Mouse (Mus musculus) left cerebral cortex, adult 18-20 months (tissue): ENCODE measurements at regions not wholly inside any gene's neighbourhood (a gene's known extent, or its start where the extent isn't known, plus 50 kb on each side); places are given as distances from the start of the nearest gene placed in this dataset.

ENCODE experiments used
- DNase-seq, 2 experiments: peaks; one replicate each; pipeline ENCODE4 v3.0.0; 2021 to 2022; ENCODE audit warnings: low spot score in 2 of 2, mixed read lengths in 1 of 2

- no peak for DNase-seq
These were observed 285.1 kb downstream of the Lyplal1 start for GRCm38 (mm10) chr1:185832059-185832458.

DNA sequence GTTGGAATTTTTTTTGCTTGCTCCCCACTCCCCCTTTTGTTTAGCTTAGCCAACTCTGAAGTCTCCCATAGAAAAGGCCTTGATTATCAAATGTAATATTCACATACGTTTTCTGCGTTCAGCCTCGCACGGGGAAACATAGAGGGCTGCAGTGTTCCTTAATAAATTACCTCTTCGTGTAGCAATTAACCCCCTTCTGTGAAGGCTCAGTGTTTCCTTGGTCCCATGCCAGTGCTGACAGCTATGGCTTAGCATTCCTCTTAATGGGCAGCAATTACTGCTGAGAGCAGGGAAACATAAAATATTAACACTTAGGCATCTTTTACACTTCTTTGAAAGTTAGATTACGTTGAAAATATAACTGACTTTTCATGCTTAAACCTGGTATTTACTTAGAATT is 282.9 kb downstream of the Lyplal1 start:
- no peak for DNase-seq

DNA sequence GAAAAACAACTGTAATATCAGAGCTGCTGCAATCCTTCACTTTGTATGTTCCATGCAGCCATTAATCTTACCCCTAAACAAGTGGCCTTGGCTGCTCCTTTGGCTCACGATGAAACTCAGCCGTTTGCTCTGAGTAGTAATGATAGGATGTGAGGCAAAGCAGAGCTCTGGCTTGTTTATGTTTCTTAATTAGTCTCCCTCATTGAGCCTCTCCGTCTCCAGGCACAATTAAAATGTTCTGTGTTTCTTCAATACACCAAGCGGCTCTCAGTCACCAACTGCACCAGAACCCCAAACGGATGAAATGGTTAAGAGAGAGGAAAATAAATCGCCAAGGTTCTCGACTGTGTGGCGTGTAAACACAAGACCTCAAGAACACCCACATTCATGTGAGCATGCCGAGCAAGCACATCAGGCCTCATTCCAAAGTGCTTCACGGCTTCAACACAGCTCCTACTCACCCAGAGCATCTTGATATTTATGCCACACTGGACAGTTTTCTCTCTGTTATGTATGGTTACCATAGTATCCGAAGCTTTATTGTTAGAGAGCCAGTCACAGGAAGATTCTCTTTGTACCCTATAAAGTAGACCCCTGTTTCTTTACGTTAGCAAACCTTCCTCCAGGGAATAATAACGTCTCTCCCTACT is 280.4 kb downstream of the Lyplal1 start:
- peak in 1 of 2 experiments; percentile 12 for DNase-seq

- DNase-seq = peak; percentile 34 to 37
These were observed 274.6 kb downstream of the Lyplal1 start for GRCm38 (mm10) chr1:185842481-185842880.

GRCm38 (mm10) chr1:185847161-185847560 is 269.9 kb downstream of the Lyplal1 start:
- DNase-seq = peak in 1 of 2 experiments; percentile 24

DNA sequence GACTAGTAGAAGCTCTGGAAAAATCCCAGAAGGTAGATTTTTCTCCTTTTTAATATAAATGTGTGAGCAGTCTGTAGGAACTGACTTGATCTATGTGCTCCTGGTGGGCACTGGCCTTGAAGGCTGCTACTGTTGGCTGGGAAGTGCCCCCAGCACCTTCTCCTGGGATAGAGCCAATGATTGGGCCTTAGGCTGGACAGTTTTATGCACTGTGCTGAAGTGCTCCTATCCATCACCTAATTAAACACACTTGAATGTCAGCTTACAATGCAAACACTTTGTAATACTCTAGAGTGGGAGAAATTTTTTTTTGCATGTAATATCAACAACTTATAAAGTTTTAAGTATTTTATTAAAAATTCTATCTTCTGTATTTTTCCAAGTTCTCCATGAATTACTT is 266.5 kb downstream of the Lyplal1 start:
- no peak for DNase-seq

- DNase-seq = no peak
These were observed 265.7 kb downstream of the Lyplal1 start for GRCm38 (mm10) chr1:185851262-185851893.

GRCm38 (mm10) chr1:185861692-185862091 is 255.4 kb downstream of the Lyplal1 start:
- no peak for DNase-seq

- DNase-seq = no peak
These were observed 251.2 kb downstream of the Lyplal1 start for GRCm38 (mm10) chr1:185865945-185866344.

DNA sequence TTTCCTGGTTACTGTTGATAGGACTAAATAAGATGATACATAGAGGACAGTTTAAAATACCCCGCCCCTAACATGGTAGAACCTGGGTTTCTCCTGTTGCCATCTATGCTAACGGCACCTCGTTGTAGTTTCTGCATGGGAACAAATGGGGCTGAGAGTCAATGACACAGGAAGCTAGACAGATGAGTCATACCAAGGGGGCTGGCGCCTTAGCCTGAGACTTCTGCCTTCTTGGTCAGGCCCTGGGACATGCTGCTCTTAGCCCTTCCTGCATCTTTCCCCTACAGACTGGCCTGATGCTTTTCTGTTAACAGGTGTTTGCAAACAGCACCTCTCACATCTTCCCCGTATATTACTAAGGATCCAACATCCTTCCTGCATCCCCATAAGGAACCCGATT is 250.5 kb downstream of the Lyplal1 start:
- DNase-seq = no peak

- DNase-seq = no peak
These were observed 250.1 kb downstream of the Lyplal1 start for GRCm38 (mm10) chr1:185867018-185867417.

- DNase-seq = no peak
These were observed 248.4 kb downstream of the Lyplal1 start for GRCm38 (mm10) chr1:185868721-185869120.

DNA sequence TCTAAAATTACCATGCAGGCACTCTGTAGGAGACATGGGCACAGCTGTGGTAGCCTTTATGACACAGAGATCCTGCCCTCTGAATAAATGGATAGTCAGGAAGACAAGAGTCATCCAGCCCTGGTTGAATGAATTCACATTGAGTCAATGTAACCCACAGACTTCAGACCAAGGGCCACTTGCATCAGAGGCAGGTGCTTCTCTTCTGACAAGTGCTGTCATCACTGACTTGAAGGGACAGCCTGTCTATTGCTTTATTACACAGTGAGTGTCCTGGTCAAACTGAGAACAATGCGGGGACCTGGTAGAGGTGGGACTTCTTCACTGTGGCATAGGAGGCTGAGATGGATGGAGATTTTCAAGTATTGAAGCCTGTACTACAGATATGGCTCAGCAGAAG is 230.1 kb downstream of the Lyplal1 start:
- DNase-seq = no peak

DNA sequence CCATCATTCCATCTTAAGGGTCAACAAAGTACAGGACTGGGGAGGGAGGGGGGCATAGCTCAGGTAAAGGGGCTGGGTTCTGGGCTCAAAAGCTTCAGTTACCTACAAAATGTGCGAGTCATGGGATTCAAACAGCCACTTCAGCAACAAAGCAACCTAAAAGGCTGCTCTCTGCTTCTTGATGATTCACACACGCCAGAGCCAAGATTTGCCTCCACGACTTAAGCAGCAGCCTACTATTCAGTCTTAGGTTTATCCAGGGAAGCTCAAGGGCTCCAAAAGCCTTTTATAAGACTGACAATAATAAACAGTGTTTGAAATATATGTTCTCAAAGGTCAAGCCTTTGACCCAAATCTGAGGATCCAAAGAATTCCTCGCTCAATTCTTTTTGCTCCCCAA is 225.3 kb downstream of the Lyplal1 start:
- DNase-seq = no peak

DNA sequence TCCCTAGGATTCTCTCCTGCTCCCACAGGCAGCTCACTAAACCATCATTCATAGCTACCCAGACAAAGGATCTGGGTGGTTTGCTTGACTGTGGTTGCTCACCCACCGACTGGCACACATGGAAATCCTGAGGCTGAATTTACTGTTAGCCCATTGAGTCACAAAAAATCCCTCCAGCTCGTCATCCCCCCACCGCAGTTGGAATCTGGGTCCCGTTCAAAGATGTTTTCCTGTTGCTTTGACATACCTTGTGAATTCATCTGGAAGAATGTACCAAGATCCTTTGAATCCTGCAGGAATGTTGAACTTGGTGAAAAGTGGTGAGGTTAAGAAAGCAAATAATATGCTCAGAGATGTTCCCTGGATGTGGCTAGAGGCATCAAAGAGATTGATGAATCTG is 223.7 kb downstream of the Lyplal1 start:
- no peak for DNase-seq

DNA sequence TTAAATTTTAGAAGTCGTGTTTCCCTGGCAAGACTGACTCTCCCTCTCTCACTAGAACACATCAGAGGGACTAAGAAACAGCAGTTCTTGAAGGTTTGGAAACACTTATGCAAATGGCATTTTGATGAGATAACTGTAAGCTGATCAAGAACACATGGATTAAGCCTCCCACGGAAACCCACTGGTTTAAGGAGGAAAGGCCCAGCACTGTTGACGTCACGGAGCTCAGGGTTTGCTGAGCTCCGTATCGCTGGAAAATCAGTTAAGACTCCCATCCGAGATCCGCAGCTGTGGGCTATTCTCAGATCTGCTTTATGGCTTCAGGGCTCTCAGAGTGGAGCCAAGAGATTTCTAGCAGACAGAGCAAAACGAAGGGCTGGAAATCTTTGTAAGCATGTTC is 218.6 kb downstream of the Lyplal1 start:
- DNase-seq = peak; percentile 6 to 7

DNA sequence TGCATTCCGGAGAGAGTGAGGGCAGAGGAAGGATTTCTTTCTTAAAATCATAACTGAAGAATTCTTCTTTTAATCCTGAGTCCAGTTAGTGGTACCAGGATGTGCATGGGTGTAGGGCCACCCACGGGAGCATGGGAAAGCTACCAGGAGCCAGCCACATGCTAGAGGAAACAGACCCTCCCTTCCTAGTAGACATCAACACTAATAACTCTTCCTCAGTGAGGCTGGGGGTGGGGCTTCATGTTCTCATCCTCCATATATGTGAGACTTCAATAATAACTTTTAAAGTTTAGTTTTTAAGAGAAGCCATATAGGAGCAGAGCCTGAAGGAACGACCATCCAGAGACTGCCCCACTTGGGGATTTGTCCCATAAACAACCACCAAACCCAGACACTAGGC is 216.8 kb downstream of the Lyplal1 start:
- DNase-seq = no peak

- DNase-seq = no peak
These were observed 214.7 kb downstream of the Lyplal1 start for GRCm38 (mm10) chr1:185902395-185902794.

DNA sequence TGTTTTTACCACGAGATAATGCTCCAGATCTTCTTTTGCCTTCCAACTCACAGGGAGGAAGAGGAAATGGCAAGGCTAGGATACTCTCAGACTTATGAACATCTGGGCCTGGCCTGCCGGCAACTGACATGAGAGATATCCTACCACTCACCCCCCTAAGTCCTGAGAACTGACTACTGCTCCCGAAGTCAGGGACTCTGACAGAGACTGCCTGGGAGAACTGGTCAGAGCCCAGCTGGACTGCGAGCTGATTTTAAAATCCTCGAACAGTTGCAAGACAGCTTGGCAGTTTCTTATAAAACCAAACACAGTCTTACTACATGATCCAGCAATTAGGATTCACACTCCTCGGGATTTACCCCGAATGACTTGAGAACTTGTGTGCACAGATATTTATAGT is 211.4 kb downstream of the Lyplal1 start:
- DNase-seq = no peak

DNA sequence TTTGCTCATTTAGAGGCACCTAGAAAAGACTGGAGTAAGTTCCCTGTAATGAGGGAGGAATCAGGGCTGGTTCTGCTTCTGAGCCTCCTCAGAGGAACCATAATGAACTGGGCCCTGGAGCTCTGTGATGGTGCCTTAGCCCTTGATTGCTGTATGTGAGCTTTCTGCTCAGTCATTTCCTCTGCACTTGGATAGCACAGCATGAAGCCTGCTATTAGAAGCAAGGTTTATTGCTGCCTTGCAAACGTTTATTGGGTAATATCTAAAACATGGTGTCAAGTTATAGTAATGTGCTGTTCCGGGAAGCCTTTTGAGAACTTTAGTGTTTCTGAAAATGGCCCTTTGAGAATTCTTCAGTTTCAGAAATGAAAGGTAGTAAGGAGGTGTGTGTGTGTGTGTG is 201.5 kb downstream of the Lyplal1 start:
- DNase-seq = no peak

- DNase-seq = no peak
These were observed 198.4 kb downstream of the Lyplal1 start for GRCm38 (mm10) chr1:185918663-185919062.

DNA sequence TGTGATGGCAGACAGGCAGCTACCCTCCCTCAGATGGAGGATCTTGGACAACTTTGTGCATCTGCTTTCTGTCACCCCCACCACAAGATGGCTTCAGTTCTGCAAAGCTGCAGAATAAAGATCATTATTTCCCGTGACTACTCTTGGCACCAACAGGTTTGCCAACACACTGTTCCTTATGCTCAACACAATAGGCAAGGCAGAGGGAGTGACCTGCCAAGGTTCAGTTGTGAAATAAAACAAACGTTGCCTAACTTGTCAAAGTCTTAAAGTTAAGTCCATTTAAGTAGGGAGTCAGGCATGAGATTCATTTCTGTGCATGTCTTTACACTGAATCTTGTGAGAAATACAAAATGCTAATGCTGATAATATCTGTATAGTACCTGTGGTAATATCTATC is 193.4 kb downstream of the Lyplal1 start:
- no peak for DNase-seq

GRCm38 (mm10) chr1:185929000-185929399 is 188.1 kb downstream of the Lyplal1 start:
- no peak for DNase-seq
